Mouse (Mus musculus) intestine, embryonic 15.5 days (tissue): ENCODE measurements around the gene March8. TPM values are rescaled to one million over a fixed set of nuclear protein-coding genes. Genes with fewer than 3 reads are reported as not detected.
A peak's percentile ranks its signal among the peaks of the same experiment; 100 is the strongest.
"Not testable (repeated sequence)": the region's sequence is repeated elsewhere in the genome, so short reads cannot be mapped to it uniquely, and the experiment has no call there.

Source experiments
- ATAC-seq: fragments of 200-750 bp; cut with Nextera tagmentation; 2 replicates; pipeline ENCODE4 v1.8.0; 2017; ENCODE audit warnings: moderate TSS enrichment, moderate library complexity
- H3K27ac ChIP-seq: fragments of 300-500 bp; sonication (generic); 2 replicates; pipeline ENCODE4 v1.5.1; 2015; ENCODE audit warnings: mild to moderate bottlenecking, inconsistent platforms
- H3K27me3 ChIP-seq: fragments of 300-500 bp; sonication (generic); replicated peaks from 2 replicates; pipeline ENCODE4 v1.6.1; 2015; ENCODE audit warnings: inconsistent platforms
- H3K36me3 ChIP-seq: fragments of 300-500 bp; sonication (generic); 2 replicates; pipeline ENCODE4 v1.6.1; 2015; ENCODE audit warnings: inconsistent platforms
- H3K4me1 ChIP-seq: fragments of 300-500 bp; sonication (generic); replicated peaks from 2 replicates; pipeline ENCODE4 v1.6.1; 2015; ENCODE audit warnings: inconsistent platforms
- H3K4me2 ChIP-seq: fragments of 300-500 bp; sonication (generic); replicated peaks from 2 replicates; pipeline ENCODE4 v1.6.1; 2015; ENCODE audit warnings: mild to moderate bottlenecking, inconsistent platforms
- H3K4me3 ChIP-seq: fragments of 300-500 bp; sonication (generic); replicated peaks from 2 replicates; pipeline ENCODE4 v1.5.1; 2015; ENCODE audit warnings: inconsistent platforms
- H3K9ac ChIP-seq: fragments of 300-500 bp; sonication (generic); 2 replicates; pipeline ENCODE4 v1.6.1; 2015; ENCODE audit warnings: inconsistent platforms
- H3K9me3 ChIP-seq: fragments of 300-500 bp; sonication (generic); 2 replicates; pipeline ENCODE4 v1.6.1; 2016; ENCODE audit warnings: inconsistent platforms
- WGBS: fragments of 180-500 bp; shearing (Covaris S2); methylation state at CpG from one replicate; pipeline ENCODE4 v1.1.7; 2015; 5-methylcytosine and 5-hydroxymethylcytosine counted together
- polyA plus RNA-seq: library from polyadenylated mRNA; unstranded; fragments of >200 nt; fragmentation: Nextera tagmentation; extraction: Ambion mirVana; gene quantifications from 2 replicates; pipeline ENCODE4 v1.2.1, GENCODE M21; 2015

March8 gene
- polyA plus RNA-seq, 1 experiment from 2014 or later: 31.3 TPM

DNA sequence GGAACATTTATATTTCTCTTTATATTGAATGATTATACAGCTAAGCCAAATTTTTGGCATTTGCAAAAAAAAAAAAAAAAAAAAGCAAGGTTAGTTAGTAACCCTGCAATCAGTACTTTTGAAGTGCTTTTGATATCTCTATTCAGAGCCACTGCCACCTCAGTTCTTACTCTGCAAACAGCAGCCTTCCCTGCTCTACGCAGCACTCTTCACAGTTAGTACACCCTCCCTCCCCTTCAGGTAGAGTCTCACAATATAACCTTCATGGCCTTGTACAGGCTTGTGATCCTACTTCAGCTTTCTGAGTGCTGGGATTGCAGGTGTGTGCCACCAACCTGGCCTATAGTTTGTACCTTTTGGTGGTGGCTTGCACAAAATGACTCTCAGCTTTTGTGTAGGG lies 15.6 kb downstream of the March8 start:
- Histone ChIP-seq H3K36me3 (no peaks in the 10 kb centered on the region), H3K27ac (no peak overlapping the region), H3K4me2 (no peak overlapping the region), H3K9ac (no peak overlapping the region), H3K4me3 (no peak overlapping the region), H3K27me3 (no peaks in the 10 kb centered on the region), H3K9me3 (no peaks in the 10 kb centered on the region), H3K4me1 (0 out of 2 replicates have a peak, but pooled peaks cover 2% of the 10 kb centered on the region)
- 85% methylated on average over 1 of the region's 1 CpGs for WGBS
- ATAC-seq: no peak

- H3K36me3 ChIP-seq, H3K4me3 ChIP-seq, H3K9me3 ChIP-seq, H3K27ac ChIP-seq, H3K4me1 ChIP-seq, ATAC-seq, H3K9ac ChIP-seq, H3K4me2 ChIP-seq, H3K27me3 ChIP-seq: not testable (repeated sequence)
- WGBS: 75% methylated on average over 8 of the region's 8 CpGs
These were observed 18.6 kb downstream of the March8 start for GRCm38 (mm10) chr6:116356311-116356947.

DNA sequence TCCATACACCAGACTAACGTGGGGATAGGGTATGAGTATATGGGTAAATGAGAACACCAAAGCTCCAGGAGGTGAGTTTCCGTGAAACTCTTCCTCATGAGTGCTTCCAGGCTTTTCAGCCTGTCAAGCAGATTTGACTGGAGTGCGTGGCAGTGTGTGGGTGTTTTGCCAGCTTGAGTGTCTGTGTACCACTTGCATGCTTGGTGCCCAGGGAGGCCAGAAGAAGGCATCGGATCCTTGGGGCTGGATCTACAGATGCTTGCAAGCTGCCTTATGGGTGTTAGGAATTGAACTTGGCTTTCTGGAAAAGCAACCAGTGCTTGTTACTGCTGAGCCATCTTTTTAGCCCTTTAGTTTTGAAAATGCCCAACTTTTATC lies 19.1 kb downstream of the March8 start:
- Histone ChIP-seq H3K4me2 (no peak overlapping the region), H3K9me3 (no peaks in the 10 kb centered on the region), H3K4me1 (no peaks in the 10 kb centered on the region), H3K36me3 (no peaks in the 10 kb centered on the region), H3K27me3 (no peaks in the 10 kb centered on the region), H3K4me3 (no peak overlapping the region), H3K27ac (no peak overlapping the region), H3K9ac (no peak overlapping the region)
- 80% methylated on average over 4 of the region's 4 CpGs for WGBS
- ATAC-seq: no peak

DNA sequence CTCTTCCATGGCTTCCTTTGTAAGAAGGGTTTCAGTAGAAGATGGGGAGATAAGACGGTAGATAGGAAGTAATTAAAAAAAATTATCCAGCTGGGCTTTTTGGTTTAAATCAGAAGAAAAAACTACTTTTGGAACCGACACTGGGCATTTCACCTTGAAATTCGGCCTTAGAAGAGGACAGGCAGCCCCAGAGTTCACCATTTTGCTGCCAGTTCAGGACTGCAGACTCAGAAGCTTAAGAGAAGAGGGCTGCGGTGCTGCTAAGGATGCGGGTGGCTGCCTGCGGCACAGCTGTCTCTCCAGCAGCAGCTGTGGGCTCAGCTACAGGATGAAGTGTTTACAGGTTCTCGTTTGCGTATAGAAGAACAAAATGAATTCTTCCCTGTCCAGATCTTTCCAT lies 20.2 kb downstream of the March8 start:
- Histone ChIP-seq H3K36me3 (no peaks in the 10 kb centered on the region), H3K4me1 (no peaks in the 10 kb centered on the region), H3K9me3 (no peaks in the 10 kb centered on the region), H3K9ac (no peak overlapping the region), H3K27ac (no peak overlapping the region), H3K4me2 (no peak overlapping the region), H3K27me3 (no peaks in the 10 kb centered on the region), H3K4me3 (no peak overlapping the region)
- ATAC-seq: no peak
- 57% methylated on average over 8 of the region's 8 CpGs for WGBS

GRCm38 (mm10) chr6:116359256-116359655 lies 21.4 kb downstream of the March8 start:
- ATAC-seq: no peak
- H3K9me3 ChIP-seq: no peaks in the 10 kb centered on the region
- H3K9ac ChIP-seq: no peak overlapping the region
- WGBS: 78% methylated on average over 3 of the region's 3 CpGs
- H3K27ac ChIP-seq: no peak overlapping the region
- no peaks in the 10 kb centered on the region for H3K4me1 ChIP-seq
- H3K4me2 ChIP-seq: no peak overlapping the region
- H3K27me3 ChIP-seq: no peaks in the 10 kb centered on the region
- no peak overlapping the region for H3K4me3 ChIP-seq
- H3K36me3 ChIP-seq: no peaks in the 10 kb centered on the region

- 0 out of 2 replicates have a peak, but pooled peaks have one; percentile 47 for ATAC-seq
- H3K4me2 ChIP-seq: no peak overlapping the region
- no peak overlapping the region for H3K27ac ChIP-seq
- no peaks in the 10 kb centered on the region for H3K36me3 ChIP-seq
- H3K9ac ChIP-seq: no peak overlapping the region
- WGBS: 76% methylated on average over 3 of the region's 3 CpGs
- H3K4me3 ChIP-seq: no peak overlapping the region
- H3K4me1 ChIP-seq: no peaks in the 10 kb centered on the region
- H3K27me3 ChIP-seq: no peaks in the 10 kb centered on the region
- no peaks in the 10 kb centered on the region for H3K9me3 ChIP-seq
These were observed 23.6 kb downstream of the March8 start for GRCm38 (mm10) chr6:116361463-116361862.

GRCm38 (mm10) chr6:116361993-116362392 lies 24.2 kb downstream of the March8 start:
- Histone ChIP-seq H3K36me3 (no peaks in the 10 kb centered on the region), H3K9ac (no peak overlapping the region), H3K4me1 (no peaks in the 10 kb centered on the region), H3K27ac (no peak overlapping the region), H3K27me3 (no peaks in the 10 kb centered on the region), H3K4me2 (no peak overlapping the region), H3K4me3 (no peak overlapping the region), H3K9me3 (no peaks in the 10 kb centered on the region)
- WGBS: 92% methylated on average over 4 of the region's 4 CpGs
- ATAC-seq: no peak

- no peaks in the 10 kb centered on the region for H3K9me3 ChIP-seq
- H3K27me3 ChIP-seq: no peaks in the 10 kb centered on the region
- H3K4me3 ChIP-seq: no peak overlapping the region
- H3K36me3 ChIP-seq: no peaks in the 10 kb centered on the region
- 0 out of 2 replicates have a peak, but pooled peaks cover 7% of the 10 kb centered on the region for H3K4me1 ChIP-seq
- H3K27ac ChIP-seq: no peak overlapping the region
- H3K4me2 ChIP-seq: no peak overlapping the region
- WGBS: 83% methylated on average over 11 of the region's 11 CpGs
- no peak overlapping the region for H3K9ac ChIP-seq
- no peak for ATAC-seq
These were observed 30.1 kb downstream of the March8 start for GRCm38 (mm10) chr6:116367971-116368370.

DNA sequence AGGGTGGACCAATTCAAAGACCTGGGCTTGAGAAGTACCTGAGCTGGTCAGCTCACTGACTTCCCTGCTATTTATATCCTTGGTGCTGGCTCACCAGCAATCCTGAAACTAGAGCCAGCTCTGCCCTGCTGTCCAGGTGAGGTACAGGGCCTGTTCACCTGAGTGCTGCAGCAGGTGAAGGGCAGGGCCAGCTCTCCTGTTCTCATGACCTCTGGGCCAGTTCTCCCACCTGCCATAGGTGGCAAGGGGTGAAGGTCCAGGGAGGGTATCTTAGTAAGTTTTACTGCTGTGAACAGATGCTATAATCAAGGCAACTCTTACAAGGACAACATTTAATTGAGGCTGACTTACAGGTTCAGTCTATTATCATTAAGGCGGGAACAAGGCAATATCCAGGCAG lies 32.0 kb downstream of the March8 start:
- H3K4me2 ChIP-seq: no peak overlapping the region
- H3K27me3 ChIP-seq: no peaks in the 10 kb centered on the region
- no peak overlapping the region for H3K4me3 ChIP-seq
- H3K4me1 ChIP-seq: 0 out of 2 replicates have a peak, but pooled peaks cover 7% of the 10 kb centered on the region
- ATAC-seq: peak; percentile 82
- H3K9ac ChIP-seq: no peak overlapping the region
- no peaks in the 10 kb centered on the region for H3K9me3 ChIP-seq
- H3K27ac ChIP-seq: 0 out of 2 replicates have a peak overlapping the region, but pooled peaks have one; percentile 22
- WGBS: 77% methylated on average over 1 of the region's 1 CpGs
- no peaks in the 10 kb centered on the region for H3K36me3 ChIP-seq

- Histone ChIP-seq H3K36me3 (no peaks in the 10 kb centered on the region), H3K9me3 (no peaks in the 10 kb centered on the region), H3K4me3 (no peak overlapping the region), H3K4me1 (0 out of 2 replicates have a peak, but pooled peaks cover 7% of the 10 kb centered on the region), H3K9ac (no peak overlapping the region), H3K27me3 (no peaks in the 10 kb centered on the region), H3K4me2 (no peak overlapping the region), H3K27ac (0 out of 2 replicates have a peak overlapping the region, but pooled peaks have one; percentile 22)
- WGBS: 78% methylated on average over 6 of the region's 6 CpGs
- ATAC-seq: peak; percentile 92
These were observed 32.6 kb downstream of the March8 start for GRCm38 (mm10) chr6:116370216-116370976.

GRCm38 (mm10) chr6:116371500-116371899 lies 33.7 kb downstream of the March8 start:
- H3K36me3 ChIP-seq: no peaks in the 10 kb centered on the region
- H3K27ac ChIP-seq: no peak overlapping the region
- H3K27me3 ChIP-seq: no peaks in the 10 kb centered on the region
- no peak overlapping the region for H3K4me2 ChIP-seq
- no peak overlapping the region for H3K4me3 ChIP-seq
- no peak for ATAC-seq
- 91% methylated on average over 3 of the region's 3 CpGs for WGBS
- 0 out of 2 replicates have a peak, but pooled peaks cover 7% of the 10 kb centered on the region for H3K4me1 ChIP-seq
- H3K9me3 ChIP-seq: no peaks in the 10 kb centered on the region
- H3K9ac ChIP-seq: no peak overlapping the region

DNA sequence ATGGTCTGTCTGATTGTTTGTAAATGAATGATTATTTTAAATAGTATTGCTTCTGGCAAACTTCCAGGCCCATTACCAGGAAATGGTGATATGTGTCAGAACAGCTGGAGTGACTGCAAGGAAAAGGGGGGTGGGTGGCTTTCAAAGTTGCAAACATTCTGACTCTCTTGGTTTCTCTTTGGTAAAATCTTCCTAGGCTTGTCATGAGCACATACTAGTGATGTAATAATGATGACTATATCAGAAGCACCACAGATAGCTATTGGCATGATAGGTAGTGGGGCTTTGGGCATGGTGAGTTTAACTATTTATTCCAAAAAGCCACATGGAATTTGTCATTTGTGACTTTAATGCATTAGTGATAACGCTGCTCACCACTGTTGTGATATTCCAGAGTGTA lies 36.3 kb downstream of the March8 start:
- H3K36me3 ChIP-seq: 0 out of 2 replicates have a peak, but pooled peaks cover 3% of the 10 kb centered on the region
- no peaks in the 10 kb centered on the region for H3K27me3 ChIP-seq
- H3K9me3 ChIP-seq: no peaks in the 10 kb centered on the region
- H3K4me1 ChIP-seq: 0 out of 2 replicates have a peak, but pooled peaks cover 7% of the 10 kb centered on the region
- H3K9ac ChIP-seq: no peak overlapping the region
- no peak for ATAC-seq
- H3K4me2 ChIP-seq: no peak overlapping the region
- no peak overlapping the region for H3K27ac ChIP-seq
- WGBS: 66% methylated on average over 1 of the region's 1 CpGs
- H3K4me3 ChIP-seq: no peak overlapping the region
